Mouse (Mus musculus) frontal cortex, adult 2 months (tissue): ENCODE measurements around the gene Aamdc. TPM values are rescaled to one million over a fixed set of nuclear protein-coding genes. Genes with fewer than 3 reads are reported as not detected.
A peak's percentile ranks its signal among the peaks of the same experiment; 100 is the strongest.

Source experiments
- DNase-seq, 2 experiments: peaks; one replicate each; pipeline ENCODE4 v3.0.0; 2022; ENCODE audit warnings: low spot score in 1 of 2; ENCODE audit errors: extremely low spot score in 1 of 2
- polyA plus RNA-seq: library from polyadenylated mRNA; depleted of rRNA; stranded (reverse); fragments of >200 nt; gene quantifications from 2 replicates; pipeline ENCODE4 v1.2.3, GENCODE M21; 2012; rRNA removed

Aamdc gene
- polyA plus RNA-seq, result 56.3 and 59.9 TPM in 2 replicates

DNA sequence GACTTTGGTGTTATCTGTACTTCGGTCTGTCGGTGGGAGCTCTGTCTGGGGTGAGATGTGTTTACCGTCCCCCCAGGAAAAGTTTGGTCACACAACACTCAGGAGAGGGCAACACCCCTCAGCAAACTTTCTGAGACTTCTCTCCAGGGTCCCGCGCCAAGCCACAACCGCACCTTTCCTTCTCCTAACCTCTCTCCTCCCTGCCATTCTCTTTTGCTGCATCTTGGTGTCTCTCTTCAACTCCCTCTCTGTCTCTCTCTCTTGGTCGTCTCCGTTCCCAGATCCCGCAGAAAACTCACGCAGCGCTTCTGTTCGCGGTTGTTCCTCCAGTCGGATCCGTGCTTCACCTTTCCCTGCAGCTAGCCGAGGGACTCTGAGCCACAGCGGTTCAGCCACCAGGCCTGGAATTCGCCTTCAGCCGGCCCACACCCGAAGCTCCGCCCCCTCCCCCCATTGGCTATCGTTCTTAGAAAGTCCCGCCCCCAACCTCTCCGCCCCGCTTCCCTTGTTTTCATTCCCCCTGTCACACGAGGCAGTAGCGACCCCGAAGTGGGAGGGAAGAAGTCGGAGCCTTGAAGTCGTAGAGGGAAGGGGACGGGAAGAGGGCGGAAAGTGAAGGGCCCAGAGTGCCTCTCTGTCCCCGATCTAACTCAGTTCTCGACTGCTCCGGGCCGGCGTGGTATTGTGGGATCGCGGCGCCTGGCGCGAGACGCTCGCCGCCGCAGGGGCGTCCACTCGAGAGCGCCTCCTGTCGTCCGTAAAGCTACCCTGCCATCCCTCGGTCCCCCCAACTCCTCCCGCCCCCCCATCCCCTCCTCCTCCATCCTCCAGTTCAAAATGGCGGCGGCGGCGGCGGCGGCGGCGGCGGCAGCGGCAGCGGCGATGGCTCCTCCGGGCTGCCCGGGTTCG is at the start of gene Aamdc, which contains the start of gene Rsf1:
Gene Aamdc (minus strand): TSS at position 431 of the 909 bp plus-strand sequence.
Gene Rsf1 (plus strand): TSS at position 823 of the 909 bp plus-strand sequence.
- DNase-seq, result peak; percentile 94 to 96

DNA sequence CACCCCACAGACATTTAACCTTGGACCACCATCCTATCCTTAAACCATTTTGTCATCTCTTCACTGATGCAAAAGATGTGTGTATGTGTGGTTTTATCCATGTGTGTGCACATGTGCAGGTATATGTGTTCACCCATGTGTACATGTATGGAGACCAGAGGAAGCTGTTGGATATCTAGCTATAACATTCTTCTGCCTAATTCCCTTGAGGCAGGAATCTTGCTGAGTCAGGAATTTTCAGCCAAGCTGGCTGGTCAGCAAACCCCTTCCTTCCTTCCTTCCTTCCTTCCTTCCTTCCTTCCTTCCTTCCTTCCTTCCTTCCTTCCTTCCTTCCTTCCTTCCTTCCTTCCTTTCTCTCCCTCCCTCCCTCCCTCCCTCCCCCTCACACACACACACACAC is 44.1 kb upstream of the Aamdc start:
- DNase-seq, result no peak

GRCm38 (mm10) chr7:97622676-97623075 is 43.4 kb upstream of the Aamdc start:
- no peak for DNase-seq

GRCm38 (mm10) chr7:97621346-97621745 is 42.0 kb upstream of the Aamdc start:
- no peak for DNase-seq

- no peak for DNase-seq
Measured at GRCm38 (mm10) chr7:97598548-97598947, 19.3 kb upstream of the Aamdc start.

DNA sequence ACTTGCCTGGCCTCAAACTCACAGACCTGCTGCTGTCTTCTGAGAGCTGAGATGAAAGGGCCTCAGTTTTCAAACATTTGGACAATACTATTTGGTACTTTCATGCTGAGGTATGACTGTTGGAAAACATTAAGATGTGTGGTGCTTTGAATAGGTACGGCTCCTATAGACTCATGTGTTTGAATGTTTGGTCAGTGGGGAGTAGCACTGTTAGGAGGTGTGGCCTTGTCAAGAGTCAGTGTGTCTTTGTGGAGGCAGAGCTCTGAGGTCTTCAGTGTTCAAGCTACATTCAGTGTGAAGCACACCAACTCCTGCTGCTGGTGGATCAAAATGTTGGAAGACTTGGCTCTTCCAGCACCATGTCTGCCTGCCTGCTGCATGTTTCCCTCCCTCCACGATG is 14.2 kb upstream of the Aamdc start:
- no peak for DNase-seq

DNA sequence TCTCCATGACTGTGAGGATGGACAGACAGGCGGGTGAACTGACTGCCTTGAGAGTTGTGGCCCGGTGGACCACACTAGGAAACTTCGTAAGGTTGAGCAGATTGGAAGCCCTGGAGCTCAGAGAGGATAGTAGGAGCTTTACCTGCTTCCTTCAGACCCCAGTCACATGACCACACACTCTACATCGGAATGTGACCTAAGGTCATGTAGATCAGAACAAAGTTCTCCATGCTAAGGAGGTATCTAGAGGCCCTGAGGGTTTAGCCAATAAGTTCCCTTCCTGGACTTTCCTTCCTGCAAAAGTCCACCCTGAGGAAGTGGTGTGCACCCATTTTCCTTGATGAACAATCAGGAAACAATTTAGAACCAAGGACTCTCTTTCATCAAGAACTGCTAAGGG is 13.1 kb upstream of the Aamdc start:
- DNase-seq, result no peak

- DNase-seq, result no peak
Measured at GRCm38 (mm10) chr7:97591336-97591735, 12.0 kb upstream of the Aamdc start.

DNA sequence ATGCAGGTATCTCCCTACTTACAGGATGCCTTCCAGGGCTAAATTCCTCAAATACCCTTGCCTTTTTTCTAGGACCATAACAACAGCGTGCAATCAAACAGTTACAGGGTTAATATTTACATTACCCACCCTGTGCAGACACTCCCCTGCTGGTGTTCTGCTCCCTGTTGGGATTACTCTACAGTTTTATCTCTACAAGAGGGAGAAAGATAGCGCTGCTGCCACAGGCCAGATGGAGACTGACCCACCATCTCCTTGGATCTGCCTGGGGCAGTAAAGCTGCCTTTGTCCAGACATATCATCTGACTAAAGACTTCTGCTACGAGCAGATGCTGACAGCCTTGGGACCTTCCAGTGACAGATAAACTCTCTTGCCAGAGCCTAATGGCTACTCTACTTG is 11.2 kb upstream of the Aamdc start:
- no peak for DNase-seq

- no peak for DNase-seq
Measured at GRCm38 (mm10) chr7:97588506-97588905, 9.2 kb upstream of the Aamdc start.

GRCm38 (mm10) chr7:97580843-97581214 is 1.5 kb upstream of the Aamdc start:
- DNase-seq, result peak; percentile 74 to 88

DNA sequence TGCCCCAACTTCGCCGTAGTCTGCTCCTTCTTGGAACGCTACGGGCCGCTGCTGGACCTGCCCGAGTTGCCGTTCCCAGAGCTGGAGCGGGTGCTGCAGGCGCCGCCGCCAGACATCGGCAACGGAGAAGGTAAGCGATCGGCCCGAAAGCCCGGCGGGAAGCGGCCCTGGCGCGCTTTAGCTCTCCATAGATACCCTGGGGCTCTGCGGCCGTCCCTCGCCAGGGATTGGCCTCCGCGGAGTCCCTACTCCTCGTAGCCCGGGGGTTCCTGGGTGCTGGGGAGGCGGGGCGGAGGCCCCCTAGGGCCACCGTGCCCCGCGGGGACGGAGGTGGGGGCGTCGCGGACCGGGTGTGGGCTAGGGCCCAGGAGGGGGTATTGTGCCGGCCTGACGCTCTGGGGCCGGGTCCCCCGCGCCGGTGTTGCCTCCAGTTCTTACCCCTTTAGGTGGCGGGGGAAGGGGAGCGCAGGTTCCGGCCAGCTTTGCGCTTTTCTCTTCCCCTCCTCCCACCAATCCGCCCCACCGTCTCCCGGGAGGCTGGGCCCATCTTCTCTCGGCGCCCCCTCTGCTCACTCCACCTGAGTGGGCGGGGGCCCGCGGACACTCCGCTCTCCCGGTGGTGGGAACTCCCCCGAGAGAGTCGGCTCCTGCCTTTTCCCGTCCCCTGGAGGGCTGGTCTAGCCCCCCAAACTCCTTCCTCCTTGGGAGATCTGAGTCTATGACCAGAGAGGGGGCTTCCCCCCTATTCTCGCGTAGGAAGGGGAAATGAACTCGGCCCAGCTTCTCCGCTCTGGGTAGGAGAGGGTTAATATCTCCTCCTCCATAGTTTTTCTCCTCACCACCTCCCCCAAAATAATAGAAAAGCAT is 912 bp upstream of the Aamdc start:
- DNase-seq, result peak; percentile 13 to 40

DNA sequence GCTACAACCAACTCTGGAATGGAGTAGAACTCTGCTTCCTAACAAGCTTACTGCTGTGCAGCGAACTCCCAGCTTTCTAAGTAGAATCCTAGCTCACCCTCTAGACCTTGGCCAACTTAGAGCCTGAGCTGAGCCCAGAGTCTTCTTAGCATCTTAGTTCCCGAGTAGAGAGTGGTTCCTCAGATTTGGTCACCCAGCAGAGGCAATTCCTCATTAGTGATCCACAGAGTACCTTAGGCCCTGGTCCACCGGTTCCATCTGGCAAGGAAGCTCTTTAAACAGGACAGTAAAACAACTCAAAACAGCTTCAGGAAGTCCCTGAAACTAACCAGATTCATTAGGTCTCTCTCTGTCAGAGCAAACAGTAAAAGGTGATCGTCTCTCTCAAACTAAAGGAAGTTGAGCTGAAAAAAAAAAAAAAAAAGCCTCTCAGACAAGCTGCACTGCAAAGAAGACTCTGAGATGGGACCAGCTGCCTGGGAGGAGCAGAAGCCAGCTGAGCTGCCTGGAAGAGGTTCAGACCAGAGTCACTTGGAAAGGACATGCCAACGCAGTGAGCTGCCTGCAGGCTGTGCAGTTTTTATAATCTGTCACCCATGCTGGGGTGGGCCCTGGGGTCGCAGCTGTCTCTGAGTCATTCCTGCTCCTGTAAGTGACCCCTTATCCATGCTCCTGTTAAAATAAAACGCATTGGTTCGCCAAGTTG is 783 bp downstream of the Aamdc start:
- DNase-seq, result peak; percentile 12 to 35

- no peak for DNase-seq
Measured at GRCm38 (mm10) chr7:97570389-97570788, 8.9 kb downstream of the Aamdc start.

DNA sequence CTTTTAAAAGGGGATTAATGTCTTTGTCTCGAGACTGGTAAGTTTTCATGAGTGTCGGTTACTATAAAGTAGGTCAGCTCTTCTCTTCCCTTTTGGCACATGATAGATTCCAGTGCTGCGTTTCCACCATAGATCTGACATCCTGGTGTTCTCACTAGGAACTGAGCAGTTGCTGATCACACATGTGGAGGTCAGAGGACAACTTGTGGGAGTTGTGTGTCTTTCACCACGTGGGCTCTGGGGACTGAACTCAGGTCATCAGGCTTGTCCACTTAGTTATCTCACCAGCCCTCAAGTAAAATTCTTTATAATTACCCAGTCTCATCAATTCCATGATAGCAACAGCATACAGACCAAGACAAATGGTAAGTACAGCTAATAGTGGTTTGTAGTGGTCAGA is 9.9 kb downstream of the Aamdc start:
- no peak for DNase-seq

- no peak for DNase-seq
Measured at GRCm38 (mm10) chr7:97563576-97563975, 15.7 kb downstream of the Aamdc start.

GRCm38 (mm10) chr7:97550673-97551072 is 28.6 kb downstream of the Aamdc start:
- no peak for DNase-seq

DNA sequence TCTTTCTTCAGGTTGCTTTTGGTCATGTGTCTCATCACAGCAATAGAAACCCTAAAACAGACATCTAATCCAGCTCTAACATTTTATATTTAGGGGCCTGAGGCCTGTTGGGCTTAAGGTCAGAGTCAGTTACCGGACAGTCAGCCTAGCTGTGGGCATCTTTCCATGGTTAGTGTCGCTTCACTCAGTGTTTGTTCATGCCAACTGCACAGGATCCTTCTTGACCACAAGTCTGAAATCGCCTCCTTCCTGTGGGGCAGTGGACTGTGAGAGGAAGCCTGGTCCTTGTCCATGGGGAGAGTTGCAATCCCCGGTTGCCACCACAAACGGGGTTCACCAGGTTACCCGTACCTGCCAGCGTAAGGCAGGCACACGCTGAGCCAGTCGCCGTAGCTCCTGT is 30.0 kb downstream of the Aamdc start:
- no peak for DNase-seq

GRCm38 (mm10) chr7:97546462-97546861 is 32.8 kb downstream of the Aamdc start:
- no peak for DNase-seq

GRCm38 (mm10) chr7:97536571-97536970 is 42.7 kb downstream of the Aamdc start:
- DNase-seq, result no peak

- no peak for DNase-seq
Measured at GRCm38 (mm10) chr7:97535531-97535930, 43.8 kb downstream of the Aamdc start.
